Mouse (Mus musculus): Measurements from ENCODE around the gene Pald1.

Pald1 gene

DNA sequence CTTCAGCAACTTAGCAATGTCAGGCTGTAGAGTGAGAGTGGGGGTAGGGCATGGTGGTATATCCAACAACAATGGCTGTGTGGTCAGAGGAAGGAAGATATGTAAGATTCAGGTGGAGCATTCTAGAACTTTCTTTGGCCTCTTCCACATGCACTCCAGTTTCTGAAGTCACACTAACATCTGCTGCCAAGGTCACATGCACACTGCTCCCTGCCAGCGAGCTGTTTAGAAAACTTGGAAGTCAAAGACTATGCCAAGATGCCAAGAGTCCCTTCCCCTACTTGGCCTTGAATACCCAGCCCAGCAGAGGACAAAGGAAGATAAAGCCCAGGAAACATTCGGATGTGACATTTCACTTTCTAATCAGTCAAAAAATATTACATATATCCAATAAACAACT, 19.6 kb upstream of the Pald1 start:
- DNase-seq (ENCODE audit: low spot score in 2 of 2), result no peak

- DNase-seq (ENCODE audit: low spot score in 2 of 2), result no peak
Observed at GRCm38 (mm10) chr10:61402480-61402879, 19.1 kb upstream of the Pald1 start.

DNA sequence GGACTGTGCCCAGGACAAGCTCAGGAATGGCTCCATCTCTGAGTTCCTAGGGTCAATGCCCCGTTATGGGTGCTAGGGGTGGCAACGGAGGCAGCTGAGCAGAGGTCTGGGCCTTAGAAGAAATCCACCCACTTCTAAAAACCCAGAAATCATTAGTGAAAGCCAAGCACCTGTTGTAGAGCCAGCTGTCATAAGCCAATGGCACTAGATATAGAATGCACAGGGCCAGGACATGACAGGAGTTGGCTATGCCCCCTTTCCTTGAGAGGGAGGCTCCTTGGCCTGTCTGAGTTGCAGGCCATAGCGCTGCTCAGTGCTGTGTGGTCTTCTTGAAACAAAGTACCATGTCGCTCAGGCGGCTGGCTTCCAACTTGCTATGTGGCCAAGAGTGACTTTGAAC, 17.1 kb upstream of the Pald1 start:
- no peak for DNase-seq (ENCODE audit: low spot score in 2 of 2)

GRCm38 (mm10) chr10:61399156-61399734, 15.9 kb upstream of the Pald1 start:
- DNase-seq (ENCODE audit: low spot score in 2 of 2), result peak; percentile 49 to 68

DNA sequence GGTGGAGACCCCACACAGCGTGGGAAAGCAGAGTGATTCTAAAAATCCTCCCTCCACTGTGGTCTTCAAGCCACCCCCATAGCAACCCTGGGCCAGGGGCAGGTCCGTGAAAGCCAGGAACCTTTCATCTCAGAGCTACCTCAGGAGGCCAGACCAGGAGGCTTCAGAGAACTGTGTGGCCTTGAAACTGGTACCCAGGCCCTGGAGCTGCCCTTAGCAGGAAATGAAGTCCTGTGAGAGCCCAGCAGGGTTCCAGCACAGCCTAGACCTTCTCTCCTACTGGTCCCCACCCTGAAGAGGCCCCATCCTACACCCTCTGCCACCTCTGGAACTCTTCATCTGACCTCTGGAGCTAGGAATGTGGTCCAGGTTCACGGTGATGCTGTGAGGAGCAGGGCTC, 14.8 kb upstream of the Pald1 start:
- no peak for DNase-seq (ENCODE audit: low spot score in 2 of 2)

DNA sequence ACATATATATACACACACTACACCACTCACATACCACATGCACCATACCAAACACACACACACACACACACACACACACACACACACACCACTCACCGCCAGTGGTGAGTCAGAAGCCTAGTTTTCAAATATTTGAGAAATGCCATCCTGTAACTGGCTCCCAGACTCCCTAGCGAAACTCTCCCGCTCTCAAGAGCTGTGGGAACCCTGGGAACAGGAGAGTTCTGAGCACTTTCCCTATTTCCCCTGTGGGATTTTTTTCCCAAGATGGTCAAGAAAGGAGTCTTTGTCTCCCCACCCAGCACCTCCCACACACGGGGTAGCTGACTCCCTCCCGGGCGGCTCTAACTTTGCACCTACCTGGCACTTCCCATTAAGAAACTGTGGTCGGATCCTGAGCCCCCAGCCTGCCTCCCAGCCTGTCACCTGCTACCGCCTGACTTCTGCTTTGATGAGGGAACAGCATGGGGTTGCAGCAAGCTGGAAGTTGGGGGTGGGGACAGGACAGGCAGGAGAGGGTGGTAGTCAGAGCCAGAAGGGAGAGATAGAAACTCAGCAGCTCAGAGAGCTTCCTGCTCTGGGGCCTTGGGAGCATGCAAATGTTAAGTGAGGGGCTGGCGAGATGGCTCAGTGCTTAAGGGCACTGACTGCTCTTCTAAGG, 11.3 kb upstream of the Pald1 start:
- no peak for DNase-seq (ENCODE audit: low spot score in 2 of 2)

GRCm38 (mm10) chr10:61392584-61392983, 9.3 kb upstream of the Pald1 start:
- DNase-seq (ENCODE audit: low spot score in 2 of 2), result no peak

GRCm38 (mm10) chr10:61390148-61390547, 6.8 kb upstream of the Pald1 start:
- no peak for DNase-seq (ENCODE audit: low spot score in 2 of 2)

DNA sequence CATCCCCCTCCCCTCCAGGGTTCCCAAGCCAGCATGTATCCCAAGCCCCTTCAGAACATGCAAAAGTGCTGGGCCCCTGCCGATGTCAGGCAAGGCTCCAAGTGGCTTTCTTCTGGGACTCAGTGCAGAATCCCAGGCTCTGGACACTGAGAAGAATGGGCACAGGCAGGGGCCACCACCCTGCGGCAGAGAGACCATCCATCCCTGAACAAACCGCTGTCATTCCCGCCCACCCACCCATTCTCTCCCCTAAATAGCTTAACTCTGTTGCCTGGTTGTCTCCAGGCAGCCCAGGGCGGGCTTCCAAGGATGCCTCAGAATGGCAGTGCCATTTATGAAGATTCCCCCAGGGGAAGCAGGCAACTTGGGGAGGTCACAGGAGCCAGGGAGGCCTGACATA, 5.7 kb upstream of the Pald1 start:
- no peak for DNase-seq (ENCODE audit: low spot score in 2 of 2)

- no peak for DNase-seq (ENCODE audit: low spot score in 2 of 2)
Observed at GRCm38 (mm10) chr10:61386284-61386683, 3.0 kb upstream of the Pald1 start.

- DNase-seq (ENCODE audit: low spot score in 2 of 2), result no peak
Observed at GRCm38 (mm10) chr10:61385174-61385573, 1.8 kb upstream of the Pald1 start.

GRCm38 (mm10) chr10:61383715-61384047, 351 bp upstream of the Pald1 start:
- DNase-seq (ENCODE audit: low spot score in 2 of 2), result no peak

DNA sequence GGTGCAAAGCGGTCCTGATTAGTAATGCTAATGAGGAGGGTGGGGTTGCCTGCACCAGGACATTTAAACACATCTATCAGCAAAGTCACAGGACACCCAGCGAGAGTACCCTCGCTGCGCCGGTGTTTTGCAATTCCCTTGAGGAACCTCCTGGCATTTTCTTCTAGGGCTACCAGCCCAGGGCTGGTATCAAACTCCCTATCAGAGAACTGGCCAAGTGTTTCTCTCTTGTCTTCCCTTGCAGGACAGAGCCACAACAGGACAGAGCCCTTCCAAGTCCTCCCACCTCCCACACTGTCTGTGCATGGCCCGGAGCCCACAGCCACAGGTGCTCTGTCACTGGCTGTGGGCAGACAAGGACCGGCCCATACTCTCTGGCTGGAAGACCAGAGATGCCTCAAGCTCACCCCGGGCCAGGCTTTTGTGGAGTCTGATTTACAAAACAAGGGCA, 1.0 kb downstream of the Pald1 start:
- no peak for DNase-seq (ENCODE audit: low spot score in 2 of 2)

DNA sequence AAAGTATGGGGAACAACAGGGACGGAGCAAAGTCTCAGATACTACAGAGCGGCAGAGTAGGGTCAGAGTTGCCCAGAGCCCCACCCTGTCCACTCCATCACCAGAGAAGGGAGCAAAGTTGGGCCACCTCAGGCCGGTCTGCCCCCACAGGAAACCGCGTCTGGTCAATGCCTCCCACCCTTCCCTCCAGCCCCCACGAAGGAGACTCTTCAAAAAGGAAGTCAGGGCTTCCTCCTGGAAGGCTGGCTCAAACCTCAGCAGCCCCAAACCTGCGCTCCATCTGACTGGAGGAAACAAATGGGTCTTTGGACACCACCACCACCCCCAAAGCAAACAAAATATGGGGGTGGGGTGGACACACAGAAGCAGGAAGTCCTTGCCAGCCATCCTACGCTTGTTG, 1.5 kb downstream of the Pald1 start:
- no peak for DNase-seq (ENCODE audit: low spot score in 2 of 2)

DNA sequence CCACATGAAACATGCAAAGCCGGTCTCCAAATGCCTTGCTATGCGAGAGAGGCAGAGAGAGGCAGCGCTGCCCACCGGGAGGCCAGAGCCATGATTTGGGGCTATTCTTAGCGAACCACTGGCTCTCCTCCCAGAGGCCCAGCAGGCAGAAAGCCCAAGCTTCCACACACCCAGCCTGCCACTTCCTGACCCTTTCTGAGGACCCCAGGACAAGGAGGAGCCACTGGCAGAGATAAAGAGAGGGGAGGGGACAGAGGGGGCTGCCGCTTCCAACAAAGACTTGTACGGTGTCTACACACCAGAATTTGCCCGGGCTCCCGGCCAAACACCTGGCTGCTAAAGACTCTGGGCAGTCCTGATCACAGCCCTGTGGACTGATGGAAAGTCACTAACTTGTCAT, 3.1 kb downstream of the Pald1 start:
- no peak for DNase-seq (ENCODE audit: low spot score in 2 of 2)

DNA sequence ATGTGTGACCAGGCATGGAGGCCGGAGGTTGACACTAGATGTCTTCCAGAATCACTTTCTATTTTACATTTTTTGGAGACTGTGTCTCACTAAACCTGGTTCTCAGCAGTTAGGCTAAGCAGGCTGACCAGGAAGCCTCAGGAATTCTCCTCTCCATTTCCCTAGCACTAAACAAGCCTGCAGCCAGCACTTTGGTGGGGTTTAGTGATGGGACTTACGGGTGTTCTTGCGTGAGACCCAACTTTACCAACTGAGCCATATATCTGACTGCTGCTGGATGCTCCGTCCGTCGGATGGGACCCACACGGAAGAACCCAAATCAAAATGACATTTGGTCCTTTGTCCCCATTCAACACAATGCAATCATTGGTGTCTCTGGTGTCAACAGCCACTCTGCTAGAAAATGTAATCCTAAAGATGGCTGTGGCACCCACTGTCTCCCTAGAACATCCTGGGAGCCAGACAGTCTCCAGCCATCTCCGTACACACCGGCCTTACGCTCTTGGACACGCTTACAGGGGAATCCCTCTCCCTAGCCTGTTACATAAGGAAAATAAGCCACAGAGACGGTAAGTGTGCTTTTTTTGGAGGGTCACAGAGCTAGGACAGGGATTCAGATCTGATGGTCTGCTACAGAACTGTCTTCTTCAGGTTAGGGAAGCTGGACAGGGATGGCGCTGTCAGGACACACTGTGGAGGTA, 3.8 kb downstream of the Pald1 start:
- no peak for DNase-seq (ENCODE audit: low spot score in 2 of 2)

GRCm38 (mm10) chr10:61378698-61379097, 4.6 kb downstream of the Pald1 start:
- no peak for DNase-seq (ENCODE audit: low spot score in 2 of 2)

DNA sequence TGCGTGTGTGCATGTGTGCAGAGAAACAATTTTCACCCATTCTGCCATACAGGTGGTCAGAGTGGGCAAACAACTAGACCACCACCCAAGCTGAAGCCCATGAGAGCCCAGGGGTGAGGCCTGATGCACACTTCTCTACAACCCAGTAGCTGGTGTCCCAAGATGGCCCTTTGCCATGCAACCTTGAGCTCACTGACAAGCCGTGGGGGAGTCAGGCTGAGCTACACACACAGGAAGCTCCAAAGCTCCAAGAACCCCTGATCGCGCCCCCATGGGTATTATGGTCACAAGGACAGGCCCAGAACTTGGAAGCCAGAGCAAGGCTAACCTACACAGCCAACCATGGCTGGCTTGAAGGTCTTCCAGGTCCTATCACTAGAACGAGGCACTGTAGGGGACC, 5.3 kb downstream of the Pald1 start:
- no peak for DNase-seq (ENCODE audit: low spot score in 2 of 2)

DNA sequence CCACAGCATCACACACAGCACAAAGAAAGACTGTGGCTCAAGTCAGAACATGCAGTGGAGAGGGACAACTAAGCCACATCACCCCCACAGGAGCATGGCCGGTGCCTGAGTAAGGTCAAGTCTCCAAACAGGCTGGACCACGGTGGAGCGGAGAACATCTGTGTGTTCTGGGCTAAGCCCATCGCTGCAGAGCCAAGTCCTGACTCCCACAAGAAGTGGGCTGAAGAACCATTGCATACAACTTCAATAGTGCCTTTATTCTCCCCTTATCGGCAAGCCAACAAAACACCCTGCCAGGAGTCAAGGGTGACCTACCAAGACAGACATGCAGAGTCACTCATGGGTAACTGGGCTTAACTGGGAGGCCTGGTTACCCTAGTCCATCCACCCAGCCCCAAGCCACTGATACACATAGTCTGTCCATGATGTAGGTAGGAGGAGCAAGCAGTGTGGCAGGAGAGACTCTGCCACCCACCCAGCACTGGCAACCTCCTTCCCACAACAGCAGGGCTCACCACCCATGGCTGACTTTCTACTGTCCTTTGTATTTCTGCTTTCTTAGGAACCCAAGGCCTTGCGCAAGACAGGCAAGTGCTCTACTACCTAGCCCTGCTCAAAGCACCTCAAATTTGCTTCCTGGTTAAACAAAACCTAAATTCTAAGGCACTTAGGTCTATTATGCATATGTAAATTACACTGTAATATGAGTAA, 8.4 kb downstream of the Pald1 start:
- DNase-seq (ENCODE audit: low spot score in 2 of 2), result no peak

DNA sequence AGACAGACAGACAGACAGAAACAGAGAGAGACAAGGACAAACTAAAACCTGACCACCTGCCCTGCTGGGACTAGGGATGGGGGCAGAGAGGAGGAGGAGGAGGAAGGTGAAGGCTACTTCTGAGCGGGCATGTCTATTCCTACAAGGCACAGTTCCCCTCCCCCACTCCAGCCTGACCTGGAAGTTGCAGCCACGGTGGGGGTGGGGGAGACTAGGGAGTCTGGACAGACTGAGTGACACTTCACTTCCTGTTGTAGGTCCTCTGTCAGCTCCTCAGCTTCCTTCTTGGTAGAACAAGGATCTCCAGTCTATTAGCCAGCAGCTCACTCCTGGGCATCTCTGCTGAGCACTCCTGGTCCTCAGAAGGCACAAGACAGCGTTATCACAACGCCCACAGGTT, 9.3 kb downstream of the Pald1 start:
- DNase-seq (ENCODE audit: low spot score in 2 of 2), result no peak

DNA sequence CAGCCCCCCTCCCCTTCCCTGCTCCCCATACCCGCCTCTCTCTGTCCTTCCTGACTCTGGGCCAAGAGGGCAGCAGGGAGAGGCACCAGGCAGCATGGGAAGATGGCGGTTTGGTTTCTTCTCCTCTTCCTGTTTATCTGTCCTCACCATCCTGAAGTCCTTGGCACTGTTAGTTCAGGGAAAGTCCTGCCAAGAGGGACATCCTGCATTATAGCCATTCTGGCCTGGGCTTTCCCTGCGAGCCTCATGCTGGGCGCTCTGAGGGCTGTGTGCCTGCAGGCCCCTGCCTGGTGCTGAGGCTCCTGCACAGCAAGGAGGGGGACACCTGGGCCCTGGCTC, 10.8 kb downstream of the Pald1 start:
- DNase-seq (ENCODE audit: low spot score in 2 of 2), result no peak

DNA sequence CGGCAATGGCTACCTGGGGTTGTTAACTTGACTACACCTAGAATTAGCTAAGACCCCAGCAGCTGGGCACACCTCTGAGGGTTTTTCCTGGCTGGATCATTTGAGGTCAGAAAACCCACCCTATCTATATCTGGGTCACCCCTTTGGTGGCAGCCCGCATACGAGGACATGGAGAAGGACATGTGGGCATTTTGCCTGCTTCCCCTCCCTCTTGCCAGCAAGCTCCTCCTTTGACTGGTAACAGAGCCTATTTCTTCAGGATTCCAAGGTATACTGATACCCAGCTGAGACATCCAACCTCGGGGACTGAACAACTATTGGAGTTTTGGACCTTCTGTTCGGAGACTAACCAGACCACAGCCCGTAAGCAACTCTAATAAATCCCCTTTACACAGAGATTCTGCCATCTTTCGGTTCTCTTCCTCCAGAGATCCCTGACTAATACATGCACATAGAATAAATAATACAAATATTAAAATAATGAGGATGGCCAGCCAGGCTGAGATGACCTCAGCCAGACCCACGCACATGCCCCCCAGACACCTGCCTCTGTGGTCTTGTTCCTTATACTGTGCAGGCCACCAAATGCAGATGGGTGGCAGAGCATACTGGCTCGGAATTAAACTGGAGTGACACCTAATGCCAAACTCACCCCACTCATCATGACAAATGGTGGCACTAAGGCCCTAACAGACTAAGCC, 11.3 kb downstream of the Pald1 start:
- DNase-seq (ENCODE audit: low spot score in 2 of 2), result no peak

Data from frontal cortex, postnatal 36 days (tissue).